ENCODE assay signal across 21 mouse cellular contexts in genomic region chr8:124909936-124910335, GRCm38 (mm10). TPM values are rescaled to one million over a fixed set of nuclear protein-coding genes. Genes with fewer than 3 reads are reported as not detected.
DNase-seq lines count a peak whose midpoint lies in the region; ATAC-seq lines count a peak whose summit lies in the region.
"Had no signal": no experiment of that assay in that cellular context is flagged by ENCODE, and none has a peak within 500 bp of the region (broad histone marks: within the 10 kb centered on the region; RNA-seq: fewer than 3 reads in every experiment).

No protein-coding gene starts in this region.

- H3K36me3 ChIP-seq in heart, embryonic 10.5 days, result peaks cover 96% of the 10 kb centered on the region
- H3K36me3 ChIP-seq in forebrain, embryonic 12.5 days (replicated peaks), result peaks cover 92% of the 10 kb centered on the region

- no peaks in the 10 kb centered on the region for H3K27me3 ChIP-seq in heart, embryonic 10.5 days (ENCODE audit: insufficient read depth, poor library complexity, severe bottlenecking)
- H3K27me3 ChIP-seq in forebrain, embryonic 12.5 days, result no peaks in the 10 kb centered on the region
- H3K27me3 ChIP-seq: embryonic facial prominence, embryonic 15.5 days; forebrain, embryonic 15.5 days; intestine, embryonic 15.5 days; midbrain, embryonic 15.5 days; neural tube, embryonic 12.5 days had no signal

- no peak overlapping the region for H3K27ac ChIP-seq in heart, embryonic 10.5 days
- H3K27ac ChIP-seq in forebrain, embryonic 12.5 days, result no peak overlapping the region
- H3K27ac ChIP-seq: embryonic facial prominence, embryonic 15.5 days; forebrain, embryonic 15.5 days; hindbrain, embryonic 10.5 days; intestine, embryonic 15.5 days; layer of hippocampus, adult 2 months; macrophage; midbrain, embryonic 15.5 days; neural tube, embryonic 12.5 days had no signal

- peaks cover 12% of the 10 kb centered on the region for H3K4me1 ChIP-seq in heart, embryonic 10.5 days
- H3K4me1 ChIP-seq in forebrain, embryonic 12.5 days, result no peaks in the 10 kb centered on the region
- H3K4me1 ChIP-seq: forebrain, embryonic 15.5 days; intestine, embryonic 15.5 days; midbrain, embryonic 15.5 days; neural tube, embryonic 12.5 days had no signal

- 80% methylated on average over 16 of the region's 16 CpGs for WGBS in heart, embryonic 10.5 days
- 97% methylated on average over 16 of the region's 16 CpGs for WGBS in forebrain, embryonic 12.5 days

- no peak overlapping the region for H3K4me2 ChIP-seq in forebrain, embryonic 12.5 days
- H3K4me2 ChIP-seq: embryonic facial prominence, embryonic 15.5 days; forebrain, embryonic 15.5 days; intestine, embryonic 15.5 days; midbrain, embryonic 15.5 days; neural tube, embryonic 12.5 days had no signal

- peak; percentile 38 to 72 for DNase-seq in adrenal gland, adult (ENCODE audit: inconsistent age in 2 of 2, low spot score in 1 of 2)
- DNase-seq in adrenal gland, postnatal 4 days (ENCODE audit: low spot score in 2 of 2), result no peak
- peak; percentile 49 for DNase-seq in cerebellum, adult 9-11 months
- DNase-seq in cerebellum, adult 9-10 months, result no peak
- DNase-seq in heart, adult 8-10 months (ENCODE audit: low spot score), result peak; percentile 63
- no peak for DNase-seq in heart, embryonic 10.5 days (ENCODE audit: low spot score)
- DNase-seq in heart, postnatal 4 days, result peak; percentile 77
- DNase-seq: gastrocnemius, postnatal 25 days; kidney, postnatal 25 days; right cerebral cortex, postnatal 25 days; spleen, adult 18-20 months had no signal

- H3K4me3 ChIP-seq in heart, embryonic 10.5 days, result no peak overlapping the region
- H3K4me3 ChIP-seq in forebrain, embryonic 12.5 days (replicated peaks), result no peak overlapping the region
- H3K4me3 ChIP-seq: embryonic facial prominence, embryonic 15.5 days; forebrain, embryonic 15.5 days; hindbrain, embryonic 10.5 days; intestine, embryonic 15.5 days; layer of hippocampus, adult 2 months; midbrain, embryonic 15.5 days; neural tube, embryonic 12.5 days had no signal

- no peak overlapping the region for H3K9ac ChIP-seq in forebrain, embryonic 12.5 days
- H3K9ac ChIP-seq: embryonic facial prominence, embryonic 15.5 days; forebrain, embryonic 15.5 days; intestine, embryonic 15.5 days; midbrain, embryonic 15.5 days; neural tube, embryonic 12.5 days had no signal

- H3K9me3 ChIP-seq in heart, embryonic 10.5 days, result no peaks in the 10 kb centered on the region
- no peaks in the 10 kb centered on the region for H3K9me3 ChIP-seq in forebrain, embryonic 12.5 days
- H3K9me3 ChIP-seq: embryonic facial prominence, embryonic 15.5 days; forebrain, embryonic 15.5 days; intestine, embryonic 15.5 days; midbrain, embryonic 15.5 days; neural tube, embryonic 12.5 days had no signal

- no peak for ATAC-seq in forebrain, embryonic 12.5 days (ENCODE audit: low FRiP score)
- ATAC-seq: forebrain, embryonic 15.5 days; hindbrain, embryonic 16.5 days; intestine, embryonic 15.5 days; midbrain, embryonic 15.5 days had no signal

RNA-seq across cellular contexts. Expression of gene Sprtn, which starts 12.2 kb away (rescaled TPM):
- total RNA-seq in adrenal gland, postnatal 4 days (2021), result 10 to 100 TPM; 26.1 to 28.0 TPM
- 10 to 100 TPM; 11.0 to 13.7 (median 12.3) TPM for total RNA-seq in heart, adult 8-10 months (2022)
- 9.5 and 9.7 TPM in 2 replicates for polyA plus RNA-seq in heart, embryonic 10.5 days (2016; fragmentation: Nextera tagmentation; extraction: Ambion mirVana)
- total RNA-seq in heart, postnatal 4 days (2021), result 10 to 100 TPM; 19.4 to 21.3 TPM
- 12.8 and 14.5 TPM in 2 replicates for polyA plus RNA-seq in forebrain, embryonic 12.5 days (2016; fragmentation: Nextera tagmentation; extraction: Ambion mirVana)

RNA-seq across cellular contexts. Expression of gene Exoc8, which starts 12.4 kb away (rescaled TPM):
- total RNA-seq in adrenal gland, postnatal 4 days (2021), result 10 to 100 TPM; 17.1 to 19.8 TPM
- total RNA-seq in heart, adult 8-10 months (2022), result 10 to 100 TPM; 18.5 to 22.5 (median 19.7) TPM
- polyA plus RNA-seq in heart, embryonic 10.5 days (2016; fragmentation: Nextera tagmentation; extraction: Ambion mirVana), result 7.8 and 8.0 TPM in 2 replicates
- total RNA-seq in heart, postnatal 4 days (2021), result 10 to 100 TPM; 15.6 to 16.9 TPM
- 15.0 and 15.3 TPM in 2 replicates for polyA plus RNA-seq in forebrain, embryonic 12.5 days (2016; fragmentation: Nextera tagmentation; extraction: Ambion mirVana)

RNA-seq across cellular contexts. Expression of gene Egln1, which starts 39.2 kb away (rescaled TPM):
- total RNA-seq in adrenal gland, postnatal 4 days (2021), result 10 to 100 TPM; 45.2 to 47.4 TPM
- total RNA-seq in heart, adult 8-10 months (2022), result 100 to 1,000 TPM; 328 to 381 (median 357) TPM
- 13.2 and 17.0 TPM in 2 replicates for polyA plus RNA-seq in heart, embryonic 10.5 days (2016; fragmentation: Nextera tagmentation; extraction: Ambion mirVana)
- total RNA-seq in heart, postnatal 4 days (2021), result 100 to 1,000 TPM; 112 to 115 TPM
- 19.5 and 20.0 TPM in 2 replicates for polyA plus RNA-seq in forebrain, embryonic 12.5 days (2016; fragmentation: Nextera tagmentation; extraction: Ambion mirVana)

RNA-seq across cellular contexts. Expression of gene 2810004N23Rik, which starts 47.0 kb away (rescaled TPM):
- 10 to 100 TPM; 37.8 to 38.9 TPM for total RNA-seq in adrenal gland, postnatal 4 days (2021)
- 10 to 100 TPM; 47.3 to 56.0 (median 50.9) TPM for total RNA-seq in heart, adult 8-10 months (2022)
- 66.0 and 67.5 TPM in 2 replicates for polyA plus RNA-seq in heart, embryonic 10.5 days (2016; fragmentation: Nextera tagmentation; extraction: Ambion mirVana)
- 10 to 100 TPM; 44.0 to 46.1 TPM for total RNA-seq in heart, postnatal 4 days (2021)
- polyA plus RNA-seq in forebrain, embryonic 12.5 days (2016; fragmentation: Nextera tagmentation; extraction: Ambion mirVana), result 53.8 and 55.3 TPM in 2 replicates

RNA-seq across cellular contexts. Expression of gene Gnpat, which starts 47.1 kb away (rescaled TPM):
- total RNA-seq in adrenal gland, postnatal 4 days (2021), result 100 to 1,000 TPM; 105 to 106 TPM
- total RNA-seq in heart, adult 8-10 months (2022), result 100 to 1,000 TPM; 184 to 202 (median 188) TPM
- polyA plus RNA-seq in heart, embryonic 10.5 days (2016; fragmentation: Nextera tagmentation; extraction: Ambion mirVana), result 132 and 134 TPM in 2 replicates
- total RNA-seq in heart, postnatal 4 days (2021), result 100 to 1,000 TPM; 112 to 115 TPM
- 130 and 131 TPM in 2 replicates for polyA plus RNA-seq in forebrain, embryonic 12.5 days (2016; fragmentation: Nextera tagmentation; extraction: Ambion mirVana)

Comparison
In these comparisons a context has a peak if more than half of its experiments do, and no peak if none do; other contexts are left out.
1. DNase-seq: peak in adrenal gland, adult (2 of 2), cerebellum, adult 9-11 months (single experiment), heart, adult 8-10 months (single experiment) and heart, postnatal 4 days (single experiment); none in adrenal gland, postnatal 4 days (0 of 2), cerebellum, adult 9-10 months (single experiment) and heart, embryonic 10.5 days (single experiment).